Mouse (Mus musculus): ENCODE measurements at regions not wholly inside any gene's neighbourhood (a gene's known extent, or its start where the extent isn't known, plus 50 kb on each side); places are given as distances from the start of the nearest gene placed in this dataset.

DNA sequence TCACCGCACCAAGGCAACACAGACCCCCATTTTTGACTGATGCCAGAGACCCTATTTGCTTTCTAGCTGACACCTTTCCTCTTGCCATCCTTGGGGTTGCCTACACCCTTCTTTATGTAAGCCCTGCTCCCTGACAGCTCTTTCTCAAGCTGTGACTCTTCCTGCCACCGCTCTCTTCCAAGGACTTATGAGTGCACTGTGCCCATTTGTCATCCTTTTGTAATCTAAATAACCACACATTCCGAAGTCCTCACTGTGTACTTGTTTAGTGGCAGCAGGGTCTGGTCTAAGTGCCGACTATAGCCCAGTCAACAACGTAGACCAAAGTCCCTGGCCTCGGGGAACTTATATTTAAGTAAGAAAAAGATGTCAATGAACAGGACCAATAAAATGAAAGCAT is 167.4 kb downstream of the Cbln1 start:
- TF ChIP-seq CHD2 (IDR thresholded peaks at IDR 0.05; ENCODE audit: low read length) (no peak), ZC3H11A (IDR thresholded peaks at IDR 0.05; ENCODE audit: low read depth, low read length) (no peak), POLR2A (IDR thresholded peaks at IDR 0.05; ENCODE audit: low read depth, low read length) (no peak)
